Mouse (Mus musculus): ENCODE data around the gene Hsd17b6. TPM values are rescaled to one million over a fixed set of nuclear protein-coding genes. Genes with fewer than 3 reads are reported as not detected.

Hsd17b6 gene
- total and polyA plus RNA-seq, 3 experiments, result 0.08 TPM; not detected in 2

- no peaks in the 10 kb centered on the region for H3K4me1 ChIP-seq (ENCODE audit: control insufficient read depth in 1 of 2, insufficient read depth in 2 of 2)
- DNase-seq (ENCODE audit: extremely low read depth), result no peak
- no peak for TF ChIP-seq ZKSCAN1 (IDR thresholded peaks at IDR 0.05; ENCODE audit: borderline replicate concordance, low read depth, low read length)
- no peak for TF ChIP-seq ZNF384 (IDR thresholded peaks at IDR 0.05; ENCODE audit: low read depth, low read length)
- TF ChIP-seq NELFE (IDR thresholded peaks at IDR 0.05; ENCODE audit: low read depth, low read length), result no peak
- TF ChIP-seq PAX5 (IDR thresholded peaks at IDR 0.05; ENCODE audit: low read length), result no peak
- TF ChIP-seq CTCF (conservative IDR thresholded peaks at IDR 0.05 in 1 of 2, IDR thresholded peaks at IDR 0.05 in 1 of 2; ENCODE audit: low read depth in 2 of 2, low read length in 2 of 2), result no peak
- no peak for TF ChIP-seq RCOR1 (conservative IDR thresholded peaks at IDR 0.05; ENCODE audit: low read depth, low read length)
- no peak for TF ChIP-seq SMC3 (IDR thresholded peaks at IDR 0.05; ENCODE audit: low read depth, low read length)
- TF ChIP-seq ZC3H11A (IDR thresholded peaks at IDR 0.05; ENCODE audit: low read depth, low read length), result no peak
- no peak for TF ChIP-seq JUN (IDR thresholded peaks at IDR 0.05; ENCODE audit: insufficient read depth, low read depth, low read length)
- TF ChIP-seq NRF1 (IDR thresholded peaks at IDR 0.05; ENCODE audit: low read depth, low read length), result no peak
- TF ChIP-seq MAFK (IDR thresholded peaks at IDR 0.05; ENCODE audit: insufficient replicate concordance, low read length), result no peak
- no peak for TF ChIP-seq POLR2AphosphoS2 (IDR thresholded peaks at IDR 0.05; ENCODE audit: low read depth, low read length)
- TF ChIP-seq IRF4 (IDR thresholded peaks at IDR 0.05; ENCODE audit: low read depth, low read length), result no peak
- no peak for TF ChIP-seq USF1 (IDR thresholded peaks at IDR 0.05; ENCODE audit: low read depth, low read length)
- TF ChIP-seq USF2 (conservative IDR thresholded peaks at IDR 0.05; ENCODE audit: low read depth, low read length), result no peak
- TF ChIP-seq TBP (conservative IDR thresholded peaks at IDR 0.05; ENCODE audit: low read depth, low read length), result no peak
- TF ChIP-seq UBTF (IDR thresholded peaks at IDR 0.05; ENCODE audit: low read depth, low read length), result no peak
- H3K4me2 ChIP-seq (ENCODE audit: insufficient read depth, low read depth, poor library complexity, severe bottlenecking), result no peak overlapping the region
- no peaks in the 10 kb centered on the region for H3K36me3 ChIP-seq (replicated peaks in 1 of 2; ENCODE audit: control insufficient read depth in 1 of 2, insufficient read depth in 1 of 2, low read length in 1 of 2)
- dilution Hi-C loops (cut with MboI; ENCODE audit: extremely low pct_ligation_motif_present, extremely low pct_unique_long_range_greater_than_20kb, low sequenced_read_pairs) (no loop called here), in situ Hi-C loops (cut with MboI; ENCODE audit: low pct_ligation_motif_present, low pct_unique_long_range_greater_than_20kb, low sequenced_read_pairs) (no loop called here)
- no peaks in the 10 kb centered on the region for H3K9me3 ChIP-seq (replicated peaks; ENCODE audit: low read length)
- H3K27me3 ChIP-seq (replicated peaks), result no peaks in the 10 kb centered on the region
- H3K4me3 ChIP-seq (replicated peaks in 1 of 3; ENCODE audit: low read depth in 2 of 3, low read length in 2 of 3, poor library complexity in 1 of 3), result no peak overlapping the region
- H3K27ac ChIP-seq (ENCODE audit: insufficient read depth, low read depth), result no peak overlapping the region
- no peaks in the 10 kb centered on the region for H3K79me2 ChIP-seq (replicated peaks; ENCODE audit: control insufficient read depth, extremely low read depth, insufficient read depth, poor library complexity, severe bottlenecking)
- no peak overlapping the region for H3K9ac ChIP-seq (ENCODE audit: insufficient read depth, low read depth)
These were observed 37.0 kb downstream of the Hsd17b6 start for GRCm38 (mm10) chr10:127970359-127970831.

GRCm38 (mm10) chr10:127969820-127970219 lies 37.6 kb downstream of the Hsd17b6 start:
- H3K27me3 ChIP-seq (replicated peaks), result no peaks in the 10 kb centered on the region
- H3K4me3 ChIP-seq (replicated peaks in 1 of 3; ENCODE audit: low read depth in 2 of 3, low read length in 2 of 3, poor library complexity in 1 of 3), result no peak overlapping the region
- in situ Hi-C loops (cut with MboI; ENCODE audit: low pct_ligation_motif_present, low pct_unique_long_range_greater_than_20kb, low sequenced_read_pairs) (no loop called here), dilution Hi-C loops (cut with MboI; ENCODE audit: extremely low pct_ligation_motif_present, extremely low pct_unique_long_range_greater_than_20kb, low sequenced_read_pairs) (no loop called here)
- H3K27ac ChIP-seq (ENCODE audit: insufficient read depth, low read depth), result no peak overlapping the region
- no peaks in the 10 kb centered on the region for H3K36me3 ChIP-seq (replicated peaks in 1 of 2; ENCODE audit: control insufficient read depth in 1 of 2, insufficient read depth in 1 of 2, low read length in 1 of 2)
- TF ChIP-seq MAZ (IDR thresholded peaks at IDR 0.05; ENCODE audit: low read depth, low read length) (no peak), JUND (conservative IDR thresholded peaks at IDR 0.05; ENCODE audit: low read depth, low read length) (no peak)
- no peak overlapping the region for H3K4me2 ChIP-seq (ENCODE audit: insufficient read depth, low read depth, poor library complexity, severe bottlenecking)
- H3K9me3 ChIP-seq (replicated peaks; ENCODE audit: low read length), result no peaks in the 10 kb centered on the region
- DNase-seq (ENCODE audit: extremely low read depth), result no peak
- H3K4me1 ChIP-seq (ENCODE audit: control insufficient read depth in 1 of 2, insufficient read depth in 2 of 2), result no peaks in the 10 kb centered on the region
- H3K9ac ChIP-seq (ENCODE audit: insufficient read depth, low read depth), result no peak overlapping the region
- no peaks in the 10 kb centered on the region for H3K79me2 ChIP-seq (replicated peaks; ENCODE audit: control insufficient read depth, extremely low read depth, insufficient read depth, poor library complexity, severe bottlenecking)

Data from CH12.LX (cell line).